Mouse (Mus musculus) forebrain, embryonic 11.5 days (tissue): Measurements from ENCODE around the gene Plk2. TPM values are rescaled to one million over a fixed set of nuclear protein-coding genes. Genes with fewer than 3 reads are reported as not detected.
A peak's percentile ranks its signal among the peaks of the same experiment; 100 is the strongest.
"Not testable (repeated sequence)": the region's sequence is repeated elsewhere in the genome, so short reads cannot be mapped to it uniquely, and the experiment has no call there.

Source experiments
- ATAC-seq: fragments of 200-750 bp; cut with Nextera tagmentation; replicated peaks from 2 replicates; pipeline ENCODE4 v1.8.0; 2017; ENCODE audit warnings: moderate TSS enrichment; ENCODE audit not compliant: low FRiP score
- DNase-seq: peaks from one replicate; pipeline ENCODE4 v3.0.0-alpha.2; 2017; ENCODE audit warnings: low spot score
- H3K27ac ChIP-seq: fragments of 300-500 bp; sonication (generic); 2 replicates; pipeline ENCODE4 v1.5.1; 2014; ENCODE audit warnings: low read depth, low read length
- H3K27me3 ChIP-seq: fragments of 300-500 bp; sonication (generic); 2 replicates; pipeline ENCODE4 v1.6.1; 2014; ENCODE audit warnings: mild to moderate bottlenecking, low read length, mixed read lengths; ENCODE audit not compliant: control insufficient read depth, insufficient read depth
- H3K36me3 ChIP-seq: fragments of 300-500 bp; sonication (generic); 2 replicates; pipeline ENCODE4 v1.6.1; 2014; ENCODE audit warnings: mild to moderate bottlenecking, low read length, moderate library complexity, mixed read lengths; ENCODE audit not compliant: control insufficient read depth, insufficient read depth
- H3K4me1 ChIP-seq: fragments of 300-500 bp; sonication (generic); replicated peaks from 2 replicates; pipeline ENCODE4 v1.6.1; 2014; ENCODE audit warnings: low read length, mixed read lengths; ENCODE audit not compliant: control insufficient read depth, insufficient read depth
- H3K4me2 ChIP-seq: fragments of 300-500 bp; sonication (generic); 2 replicates; pipeline ENCODE4 v1.6.1; 2014; ENCODE audit warnings: low read depth, mild to moderate bottlenecking, low read length, moderate library complexity, mixed read lengths; ENCODE audit not compliant: severe bottlenecking
- H3K4me3 ChIP-seq: fragments of 300-500 bp; sonication (generic); 2 replicates; pipeline ENCODE4 v1.5.1; 2014; ENCODE audit warnings: low read depth, low read length
- H3K9ac ChIP-seq: fragments of 300-500 bp; sonication (generic); 2 replicates; pipeline ENCODE4 v1.6.1; 2014; ENCODE audit warnings: low read length
- H3K9me3 ChIP-seq: fragments of 300-500 bp; sonication (generic); 2 replicates; pipeline ENCODE4 v1.6.1; 2016; ENCODE audit warnings: low read length, mixed read lengths; ENCODE audit not compliant: control insufficient read depth
- WGBS: fragments of 180-500 bp; shearing (Covaris S2); extraction: QIAGEN DNeasy Blood & Tissue Kit; methylation state at CpG from one replicate; pipeline ENCODE4 v1.1.7; 2014; 5-methylcytosine and 5-hydroxymethylcytosine counted together
- polyA plus RNA-seq: library from polyadenylated mRNA; unstranded; fragments of >200 nt; fragmentation: Nextera tagmentation; extraction: Ambion mirVana; gene quantifications from 2 replicates; pipeline ENCODE4 v1.2.1, GENCODE M21; 2014

Gene Plk2
- polyA plus RNA-seq, 1 experiment from 2014 or later, result 76.0 TPM

GRCm38 (mm10) chr13:110398513-110399270, 3.8 kb downstream of the Plk2 start:
- Histone ChIP-seq H3K9me3 (no peaks in the 10 kb centered on the region), H3K4me2 (no peak overlapping the region), H3K27me3 (no peaks in the 10 kb centered on the region), H3K9ac (no peak overlapping the region), H3K27ac (no peak overlapping the region), H3K4me1 (0 out of 2 replicates have a peak, but pooled peaks cover 3% of the 10 kb centered on the region), H3K36me3 (no peaks in the 10 kb centered on the region; the same call in 1 of the 2 replicates), H3K4me3 (no peak overlapping the region)
- WGBS, result 83% methylated on average over 24 of the region's 24 CpGs
- DNase-seq (no peak), ATAC-seq (no peak)

DNA sequence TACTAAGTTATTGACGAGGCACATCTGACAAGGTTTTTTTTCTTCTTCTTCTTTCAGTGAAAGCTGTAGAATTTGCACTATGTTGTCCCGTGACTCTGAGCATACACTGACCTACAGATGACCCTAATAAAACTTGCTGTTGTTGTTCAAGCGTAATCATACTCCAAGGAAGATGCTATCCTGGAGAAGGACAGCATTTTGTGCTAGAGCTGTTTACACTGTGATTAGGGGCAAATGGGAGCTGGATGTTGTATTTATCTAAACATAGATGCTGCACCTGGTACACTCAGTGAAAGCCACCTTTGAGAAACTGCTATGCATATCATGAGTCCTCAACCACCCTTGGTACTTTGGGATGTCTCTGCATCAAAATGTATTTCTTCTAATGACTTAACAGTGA, 6.6 kb downstream of the Plk2 start:
- H3K36me3 ChIP-seq, result no peaks in the 10 kb centered on the region; the same call in 1 of the 2 replicates
- DNase-seq (no peak), ATAC-seq (no peak)
- no peak overlapping the region for H3K9ac ChIP-seq
- H3K27me3 ChIP-seq, result no peaks in the 10 kb centered on the region
- WGBS, result 90% methylated on average over 3 of the region's 3 CpGs
- H3K4me1 ChIP-seq, result no peaks in the 10 kb centered on the region
- H3K27ac ChIP-seq, result no peak overlapping the region
- H3K9me3 ChIP-seq, result no peaks in the 10 kb centered on the region
- H3K4me2 ChIP-seq, result no peak overlapping the region
- H3K4me3 ChIP-seq, result no peak overlapping the region

GRCm38 (mm10) chr13:110401877-110402276, 7.0 kb downstream of the Plk2 start:
- no peak for ATAC-seq
- no peak overlapping the region for H3K4me3 ChIP-seq
- H3K4me2 ChIP-seq, result no peak overlapping the region
- H3K9me3 ChIP-seq, result no peaks in the 10 kb centered on the region
- WGBS, result 88% methylated on average over 2 of the region's 2 CpGs
- no peak overlapping the region for H3K9ac ChIP-seq
- DNase-seq, result no peak
- no peaks in the 10 kb centered on the region for H3K4me1 ChIP-seq
- no peaks in the 10 kb centered on the region for H3K27me3 ChIP-seq
- H3K27ac ChIP-seq, result no peak overlapping the region
- no peaks in the 10 kb centered on the region; the same call in 1 of the 2 replicates for H3K36me3 ChIP-seq

DNA sequence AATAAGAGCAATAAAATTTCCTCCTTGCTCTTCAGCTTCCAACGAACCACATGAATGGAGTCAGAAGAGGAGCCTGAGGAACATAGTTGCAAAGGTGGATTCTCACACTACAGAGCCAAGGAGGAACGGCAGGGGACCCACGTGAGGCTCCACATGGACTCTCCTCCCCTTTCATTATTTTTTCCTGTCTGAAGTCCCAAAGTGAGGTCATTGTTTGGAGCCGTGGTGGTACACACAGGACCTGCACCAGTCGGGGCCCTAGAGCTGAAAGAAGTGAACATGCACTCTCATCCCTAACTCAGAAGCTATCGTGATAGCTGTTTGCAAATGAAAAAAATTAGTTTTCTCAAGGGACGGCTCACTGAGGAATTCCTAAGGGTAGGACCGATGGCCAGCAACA, 9.2 kb downstream of the Plk2 start:
- DNase-seq (no peak), ATAC-seq (no peak)
- no peaks in the 10 kb centered on the region for H3K4me1 ChIP-seq
- no peaks in the 10 kb centered on the region for H3K9me3 ChIP-seq
- H3K4me3 ChIP-seq, result no peak overlapping the region
- H3K36me3 ChIP-seq, result no peaks in the 10 kb centered on the region; the same call in 1 of the 2 replicates
- H3K27me3 ChIP-seq, result no peaks in the 10 kb centered on the region
- H3K9ac ChIP-seq, result no peak overlapping the region
- 84% methylated on average over 8 of the region's 8 CpGs for WGBS
- no peak overlapping the region for H3K27ac ChIP-seq
- no peak overlapping the region for H3K4me2 ChIP-seq

DNA sequence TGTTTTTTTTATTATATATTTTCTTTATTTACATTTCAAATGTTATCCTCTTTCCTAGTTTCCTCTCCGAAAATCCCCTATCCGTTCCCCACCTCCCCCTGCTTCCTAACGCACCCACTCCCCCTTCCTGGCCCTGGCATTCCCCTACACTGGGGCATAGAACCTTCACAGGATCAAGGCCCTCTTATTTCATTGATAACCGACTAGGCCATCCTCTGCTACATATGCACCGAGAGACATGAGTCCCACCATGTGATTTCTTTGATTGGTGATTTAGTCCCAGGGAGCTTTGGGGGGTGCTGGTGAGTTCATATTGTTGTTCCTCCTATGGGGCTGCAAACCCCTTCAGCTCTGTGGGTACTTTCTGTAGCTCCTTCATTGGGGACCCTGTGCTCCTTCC, 9.8 kb downstream of the Plk2 start:
- not testable (repeated sequence) for H3K4me3 ChIP-seq, H3K27ac ChIP-seq, H3K9ac ChIP-seq, H3K9me3 ChIP-seq, H3K36me3 ChIP-seq, DNase-seq, H3K4me1 ChIP-seq, ATAC-seq, H3K27me3 ChIP-seq, H3K4me2 ChIP-seq
- 95% methylated on average over 5 of the region's 5 CpGs for WGBS

GRCm38 (mm10) chr13:110406152-110406551, 11.3 kb downstream of the Plk2 start:
- Histone ChIP-seq H3K27me3 (no peaks in the 10 kb centered on the region), H3K4me1 (no peaks in the 10 kb centered on the region), H3K27ac (no peak overlapping the region), H3K9ac (no peak overlapping the region), H3K36me3 (no peaks in the 10 kb centered on the region), H3K4me2 (no peak overlapping the region), H3K9me3 (no peaks in the 10 kb centered on the region), H3K4me3 (no peak overlapping the region)
- DNase-seq (no peak), ATAC-seq (0 out of 2 replicates have a peak, but pooled peaks have one; percentile 27)
- 88% methylated on average over 5 of the region's 5 CpGs for WGBS

DNA sequence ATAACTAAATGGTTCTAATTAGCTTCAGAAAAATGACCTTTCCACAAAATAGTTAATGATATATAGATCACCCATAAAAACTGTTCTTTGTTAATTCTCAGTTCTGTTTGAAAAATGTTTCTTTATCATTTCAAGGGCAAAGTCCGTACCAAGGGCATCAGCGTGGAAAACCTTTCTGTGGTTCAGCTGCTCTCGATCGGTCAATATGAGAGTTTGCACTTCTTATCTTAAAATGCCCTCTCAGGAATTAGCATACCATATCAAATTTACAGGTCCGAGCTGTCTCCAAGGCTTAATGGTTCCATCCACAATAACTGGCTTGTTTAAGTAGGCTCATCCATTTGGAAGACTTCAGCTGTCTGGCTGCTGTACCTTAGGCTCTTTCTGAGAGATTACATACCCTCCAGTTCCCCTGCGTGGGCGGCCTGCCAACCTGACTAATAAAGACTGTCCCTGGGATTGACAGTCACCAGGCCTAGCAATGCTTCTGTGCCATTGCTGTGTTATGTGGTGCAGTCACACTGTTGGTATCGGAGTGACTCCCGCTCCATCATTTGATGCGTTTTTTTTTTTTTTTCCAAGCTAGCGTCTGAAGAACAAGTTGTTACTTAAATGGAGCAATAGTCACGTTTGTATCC, 17.8 kb downstream of the Plk2 start:
- WGBS, result 92% methylated on average over 12 of the region's 12 CpGs
- Histone ChIP-seq H3K4me1 (no peaks in the 10 kb centered on the region), H3K9ac (no peak overlapping the region), H3K4me2 (no peak overlapping the region), H3K9me3 (no peaks in the 10 kb centered on the region), H3K27me3 (no peaks in the 10 kb centered on the region), H3K27ac (no peak overlapping the region), H3K36me3 (no peaks in the 10 kb centered on the region), H3K4me3 (no peak overlapping the region)
- DNase-seq (no peak), ATAC-seq (no peak)

DNA sequence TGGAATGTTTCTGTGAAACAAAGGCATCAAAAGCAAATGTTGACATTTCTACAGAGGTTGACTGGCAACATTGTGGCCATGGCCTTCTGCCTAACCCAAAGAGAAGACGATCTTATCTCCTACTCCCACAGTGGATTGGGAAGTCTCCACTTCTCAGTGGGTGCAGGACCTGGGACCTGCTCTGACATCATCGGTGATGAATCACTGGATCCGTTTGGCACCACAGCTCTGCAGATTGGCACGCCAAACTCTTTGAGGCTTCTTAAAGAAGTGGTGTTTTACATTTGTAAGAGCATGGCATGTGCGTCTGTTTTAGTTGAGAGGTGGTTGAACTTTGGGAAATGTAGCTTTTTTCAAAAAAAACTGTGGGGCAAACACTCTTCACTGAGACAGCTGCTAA, 23.8 kb downstream of the Plk2 start:
- Histone ChIP-seq H3K4me1 (no peaks in the 10 kb centered on the region), H3K36me3 (no peaks in the 10 kb centered on the region), H3K27ac (no peak overlapping the region), H3K9ac (no peak overlapping the region), H3K27me3 (no peaks in the 10 kb centered on the region), H3K4me3 (no peak overlapping the region), H3K4me2 (no peak overlapping the region), H3K9me3 (no peaks in the 10 kb centered on the region)
- no peak for DNase-seq
- ATAC-seq, result no peak
- WGBS, result 86% methylated on average over 5 of the region's 5 CpGs

- Histone ChIP-seq H3K27me3 (no peaks in the 10 kb centered on the region), H3K9me3 (no peaks in the 10 kb centered on the region), H3K27ac (no peak overlapping the region), H3K4me2 (no peak overlapping the region), H3K4me1 (no peaks in the 10 kb centered on the region), H3K9ac (no peak overlapping the region), H3K36me3 (no peaks in the 10 kb centered on the region), H3K4me3 (no peak overlapping the region)
- DNase-seq, result no peak
- ATAC-seq, result no peak
- WGBS, result 86% methylated on average over 5 of the region's 5 CpGs
These were observed 24.8 kb downstream of the Plk2 start for GRCm38 (mm10) chr13:110419640-110420039.
